Mouse (Mus musculus) olfactory bulb, adult 2 months (tissue): ENCODE measurements around the gene Acad11.

Experiments
- CTCF ChIP-seq: fragments of 200-500 bp; IDR thresholded peaks from 2 replicates; pipeline ENCODE4 v1.5.1; 2012; ENCODE audit warnings: low read depth, mild to moderate bottlenecking, low read length, moderate library complexity; ENCODE audit not compliant: insufficient read depth
- POLR2A ChIP-seq: fragments of 200-500 bp; IDR thresholded peaks from 2 replicates; pipeline ENCODE4 v1.6.1; 2012; ENCODE audit warnings: mild to moderate bottlenecking, low read depth, low read length, moderate library complexity; ENCODE audit not compliant: insufficient read depth

DNA sequence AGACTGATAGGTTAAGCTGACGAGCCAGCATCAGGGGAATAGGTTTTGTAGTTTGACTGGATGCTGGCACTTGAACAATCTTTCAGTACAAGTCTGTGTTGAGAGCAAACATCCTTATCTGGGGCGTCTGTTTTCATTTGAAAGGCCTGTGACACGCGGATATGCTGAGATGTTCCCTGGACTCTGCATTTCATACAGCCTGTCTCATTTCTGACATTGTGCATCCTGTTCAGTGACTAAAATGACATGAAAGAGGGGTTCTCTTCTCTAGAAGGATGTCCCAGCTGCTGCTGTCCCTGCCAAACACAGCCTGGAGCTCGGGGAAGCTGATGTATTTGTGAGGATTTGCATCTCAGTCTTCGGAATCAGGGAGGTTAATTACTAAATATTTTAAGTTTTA, 44.3 kb downstream of the Acad11 start:
- TF ChIP-seq CTCF = no peak
- no peak for TF ChIP-seq POLR2A
